Mouse (Mus musculus) kidney, postnatal 10 days (tissue): ENCODE measurements around the gene Stard7.

ENCODE experiments used
- DNase-seq: peaks from one replicate; pipeline ENCODE4 v3.0.0; 2021; ENCODE audit warnings: mixed read lengths

Gene Stard7

DNA sequence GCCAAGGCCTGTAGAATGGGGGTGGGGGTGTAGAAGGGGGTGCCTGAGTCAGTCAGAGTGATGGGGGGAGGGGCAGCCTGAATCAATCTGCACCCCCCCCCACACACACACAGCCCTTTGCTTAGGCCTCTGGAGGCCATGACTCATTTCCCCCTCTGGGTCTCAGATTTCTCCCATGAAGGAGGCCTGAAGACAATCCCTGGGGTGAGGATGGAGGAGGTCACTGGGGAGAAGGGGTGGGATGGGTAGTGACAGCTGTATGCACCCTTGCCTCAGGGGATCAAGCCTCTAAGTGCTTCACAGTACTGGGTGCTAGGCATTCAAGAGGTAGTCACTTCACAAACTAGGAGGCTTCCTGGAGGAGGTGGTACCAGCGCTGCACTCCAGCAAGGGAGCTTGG is 53.6 kb downstream of the Stard7 start:
- no peak for DNase-seq

DNA sequence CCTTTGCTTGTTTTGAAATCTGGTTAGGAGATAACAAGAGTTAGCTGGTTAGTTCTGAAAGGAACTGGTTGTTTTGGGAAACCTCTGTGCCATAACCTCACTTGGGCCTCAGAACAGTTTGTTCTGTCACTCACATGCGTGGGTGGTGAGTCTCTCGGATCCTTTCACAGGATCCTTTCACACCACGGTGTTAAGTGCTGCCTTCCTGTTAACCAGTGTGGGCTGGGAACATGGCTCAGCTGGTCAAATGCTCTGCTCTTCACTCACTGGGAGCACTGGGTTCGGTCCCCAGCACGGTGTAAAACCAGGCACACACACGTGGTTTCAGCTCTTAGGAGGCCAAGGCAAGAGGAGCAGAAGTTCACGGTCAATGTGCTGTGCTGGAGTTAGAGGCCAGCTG is 54.4 kb downstream of the Stard7 start:
- DNase-seq, result no peak

DNA sequence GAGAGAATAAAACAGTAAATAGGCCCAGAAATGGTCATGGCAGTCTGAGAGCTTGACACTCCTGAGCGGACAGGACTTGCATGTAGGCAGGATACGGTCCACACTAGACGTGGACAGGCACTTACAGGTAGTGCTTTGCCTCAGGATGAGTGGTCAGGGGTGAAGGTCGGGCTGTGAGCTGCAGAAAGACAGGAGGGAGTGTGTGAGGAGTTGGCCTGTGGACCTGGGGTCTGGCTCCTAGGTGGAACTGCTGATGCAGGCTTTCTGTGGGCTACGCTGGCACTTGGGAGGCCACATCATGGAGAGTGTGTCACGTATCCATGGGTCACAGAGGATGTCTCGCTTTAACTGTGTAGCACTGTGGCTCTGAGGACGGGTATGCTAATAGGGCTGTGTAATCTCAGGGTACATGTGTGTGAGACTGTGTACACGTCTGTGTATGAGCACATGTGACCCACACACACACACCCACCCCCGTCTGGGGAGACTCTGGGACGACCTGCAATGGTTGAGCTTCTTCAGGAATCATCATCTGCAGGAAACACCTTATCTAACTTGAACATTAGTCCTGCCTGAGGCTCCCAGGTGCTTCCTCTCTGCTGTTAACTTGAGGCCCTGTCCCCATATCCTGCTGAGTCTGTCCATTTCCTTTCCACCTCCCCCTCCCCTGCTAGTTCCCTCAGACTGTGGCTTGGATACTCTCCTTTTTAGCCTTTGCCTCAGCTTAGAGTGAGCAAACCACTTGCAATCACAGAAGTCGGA is 58.3 kb downstream of the Stard7 start:
- DNase-seq, result no peak

DNA sequence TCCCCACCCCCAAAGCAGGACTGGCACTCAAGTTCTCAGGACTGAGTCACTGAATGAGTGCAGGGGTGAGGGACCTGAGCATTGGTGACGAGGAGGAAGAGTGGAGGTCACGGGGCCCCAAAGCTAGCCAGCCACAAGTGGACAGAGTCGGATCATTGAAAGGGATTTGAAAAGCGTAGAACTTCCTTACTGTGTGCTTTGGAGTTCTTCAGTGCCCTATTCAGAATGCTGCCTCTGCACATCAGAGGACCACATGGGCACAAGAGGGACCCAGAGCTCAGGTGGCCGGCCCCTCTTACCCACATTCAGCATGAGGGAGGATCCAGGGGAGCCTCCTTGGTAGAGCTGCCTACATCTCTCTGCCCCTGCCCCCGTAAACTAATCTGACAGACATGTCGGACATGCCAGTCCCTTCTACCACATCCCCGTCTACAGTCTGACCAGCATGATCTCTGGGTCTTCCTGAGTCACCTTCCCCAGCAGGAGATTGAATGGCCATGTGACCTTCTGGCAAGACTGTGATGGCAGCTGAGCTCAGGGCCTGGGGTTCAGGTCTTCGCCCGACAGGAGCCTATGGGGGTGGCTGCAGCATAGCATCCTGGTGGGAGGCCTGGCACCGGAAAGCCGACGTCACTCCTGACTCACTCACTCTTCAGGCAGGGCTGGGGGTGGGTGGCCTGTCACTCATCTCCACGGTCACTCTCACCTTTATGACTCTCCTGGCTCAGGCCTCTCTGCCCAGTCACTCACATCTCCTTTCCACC is 63.0 kb downstream of the Stard7 start:
- no peak for DNase-seq

DNA sequence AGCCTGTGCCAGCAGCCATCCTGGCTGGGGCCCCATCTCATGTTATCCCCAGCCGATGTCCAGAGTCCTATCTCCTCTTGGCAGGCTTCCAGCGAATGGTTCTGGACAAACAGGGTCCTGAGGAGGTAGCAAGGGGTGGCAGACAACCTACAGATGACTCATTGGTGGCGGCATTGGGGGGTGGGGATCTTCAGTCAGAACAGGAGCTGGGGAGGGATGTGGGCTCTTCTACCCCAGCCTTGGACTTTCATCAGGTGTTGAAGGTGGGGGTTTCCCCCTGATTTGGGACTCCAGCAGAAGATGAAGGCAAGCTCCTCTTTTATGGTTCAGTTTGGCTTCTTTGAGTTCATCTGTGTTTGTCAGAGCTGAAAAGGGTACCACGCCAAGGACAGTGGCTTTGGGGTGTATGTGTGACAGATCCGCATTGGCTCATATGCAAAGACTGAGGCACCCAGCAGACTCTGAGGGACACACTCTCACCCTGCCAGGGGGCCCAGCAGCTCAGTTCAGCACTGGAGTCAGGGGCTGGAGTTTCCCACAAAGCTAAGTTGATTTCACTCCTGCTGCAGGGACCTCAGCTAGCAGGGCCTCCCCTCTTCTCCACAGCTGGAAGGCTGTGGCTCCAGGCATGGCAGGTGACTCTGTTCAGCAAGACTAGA is 64.1 kb downstream of the Stard7 start:
- peak; percentile 64 for DNase-seq

DNA sequence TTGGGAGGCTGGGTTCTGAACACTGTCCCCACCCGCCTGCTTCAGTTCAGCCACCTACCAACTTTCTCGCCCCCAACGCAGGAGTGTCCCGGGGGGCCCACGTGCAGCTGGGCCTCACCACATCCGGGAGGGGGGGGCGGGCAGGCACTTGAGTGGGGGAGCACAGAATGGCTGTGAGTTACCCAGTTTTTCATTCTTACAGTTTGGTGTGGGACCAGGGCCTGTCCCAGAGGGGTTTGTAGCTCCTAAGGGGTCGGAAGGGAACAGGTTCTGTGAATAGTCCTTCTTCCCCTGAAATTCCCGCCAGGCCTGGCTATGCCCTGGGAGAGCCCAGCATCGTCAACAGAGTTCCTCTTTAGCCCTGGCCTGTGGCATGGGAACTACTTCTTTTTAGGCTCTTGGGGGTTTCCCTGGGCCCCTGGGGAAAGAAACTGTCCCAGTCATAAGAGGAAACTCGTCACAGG is 65.1 kb downstream of the Stard7 start:
- DNase-seq, result no peak

DNA sequence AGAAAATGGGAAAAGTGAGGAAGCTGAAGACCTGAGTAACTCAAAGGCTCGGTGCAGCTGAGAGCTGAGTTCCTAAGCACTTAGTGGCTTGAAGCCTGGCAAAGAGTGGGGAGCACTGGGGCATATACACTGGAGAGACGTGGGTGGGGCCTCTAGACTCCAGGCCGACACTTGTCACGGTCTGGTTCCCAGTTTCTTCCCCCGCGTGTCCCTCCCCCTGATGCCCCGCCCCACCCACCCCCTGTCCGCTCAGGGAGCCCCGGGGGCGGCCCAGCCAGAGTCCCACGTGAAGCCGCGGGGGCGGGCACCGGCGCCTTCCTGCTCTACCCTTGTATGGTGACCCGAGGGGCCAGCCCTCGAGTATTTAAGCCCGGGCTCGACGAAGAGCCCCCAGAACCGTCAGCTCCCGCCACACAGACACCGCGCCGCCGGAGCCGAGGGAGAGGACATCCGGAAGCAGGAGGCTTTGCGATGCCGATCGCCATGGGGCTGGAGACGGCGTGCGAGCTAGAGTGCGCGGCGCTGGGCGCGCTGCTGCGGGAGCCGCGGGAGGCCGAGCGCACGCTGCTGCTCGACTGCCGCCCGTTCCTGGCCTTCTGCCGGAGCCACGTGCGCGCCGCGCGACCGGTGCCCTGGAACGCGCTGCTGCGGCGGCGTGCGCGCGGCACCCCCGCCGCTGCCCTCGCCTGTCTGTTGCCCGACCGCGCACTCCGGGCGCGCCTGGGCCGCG is 65.9 kb downstream of the Stard7 start, which contains the start of gene Dusp2:
Gene Dusp2, plus strand, starts transcription at position 393 of the 730 bp plus-strand sequence.
- DNase-seq, result peak; percentile 90

DNA sequence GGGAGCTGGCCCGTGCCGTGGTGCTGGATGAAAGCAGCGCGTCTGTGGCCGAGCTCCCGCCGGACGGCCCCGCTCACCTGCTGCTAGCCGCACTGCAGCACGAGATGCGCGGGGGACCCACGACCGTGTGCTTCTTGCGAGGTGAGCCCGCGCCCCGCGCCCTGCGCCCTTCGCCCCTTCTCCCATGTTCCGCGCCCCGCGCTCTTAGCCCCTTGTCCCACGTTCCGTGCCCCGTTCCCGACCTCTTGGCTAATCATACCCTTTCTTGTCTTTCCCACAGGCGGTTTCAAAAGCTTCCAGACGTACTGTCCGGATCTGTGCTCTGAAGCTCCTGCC is 66.4 kb downstream of the Stard7 start:
- no peak for DNase-seq

DNA sequence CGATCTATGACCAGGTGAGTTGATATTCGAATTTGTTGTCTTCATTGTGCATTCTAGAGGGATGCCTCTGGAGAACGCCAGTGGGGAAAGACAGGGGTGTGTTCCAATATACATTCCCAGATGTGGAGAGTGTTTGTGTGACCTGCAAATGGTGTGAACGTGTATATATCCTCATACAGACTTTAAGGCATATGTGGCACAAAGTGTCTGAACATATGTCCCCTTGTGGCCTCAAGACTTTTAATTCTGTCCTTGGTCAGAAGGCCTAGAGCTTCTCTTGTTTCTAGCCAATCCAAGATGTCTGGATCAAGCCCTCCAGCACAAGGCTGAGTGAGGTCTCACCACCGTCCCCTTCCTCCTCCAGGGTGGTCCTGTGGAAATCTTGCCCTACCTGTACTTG is 66.9 kb downstream of the Stard7 start:
- no peak for DNase-seq

DNA sequence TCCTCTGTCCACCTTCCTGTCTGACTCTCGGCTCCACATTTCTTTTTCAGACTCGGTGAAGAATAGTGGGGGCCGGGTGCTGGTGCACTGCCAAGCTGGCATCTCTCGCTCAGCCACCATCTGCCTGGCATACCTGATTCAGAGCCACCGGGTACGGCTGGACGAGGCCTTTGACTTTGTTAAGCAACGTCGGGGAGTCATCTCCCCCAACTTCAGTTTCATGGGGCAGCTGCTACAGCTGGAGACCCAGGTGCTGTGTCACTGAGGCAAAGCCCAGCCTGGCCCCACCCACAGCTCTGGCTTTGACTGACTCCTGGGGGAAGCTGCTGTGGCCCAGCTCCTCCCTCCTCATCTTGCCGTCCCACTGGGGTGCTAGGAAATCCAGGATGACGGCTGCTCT is 67.5 kb downstream of the Stard7 start:
- DNase-seq, result no peak

DNA sequence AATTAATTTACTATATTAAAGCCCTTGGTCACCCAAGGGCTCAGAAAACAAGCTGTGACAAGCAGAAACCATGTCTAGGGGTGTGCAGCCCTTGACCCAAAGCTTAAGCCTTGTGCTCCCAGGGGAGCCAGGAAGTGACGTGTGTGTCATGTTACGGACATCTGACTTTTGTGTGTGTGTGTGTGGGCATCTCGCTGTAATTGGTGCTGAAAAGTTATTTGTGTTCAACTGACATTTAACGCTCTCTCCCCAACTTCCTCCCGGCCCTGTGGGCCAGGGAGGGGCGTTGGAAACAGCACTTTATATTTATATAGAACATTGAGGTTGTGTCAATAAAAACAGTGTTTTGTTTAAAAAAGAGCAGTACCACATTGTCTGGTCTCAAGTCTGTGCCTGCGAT is 68.0 kb downstream of the Stard7 start:
- DNase-seq, result no peak

DNA sequence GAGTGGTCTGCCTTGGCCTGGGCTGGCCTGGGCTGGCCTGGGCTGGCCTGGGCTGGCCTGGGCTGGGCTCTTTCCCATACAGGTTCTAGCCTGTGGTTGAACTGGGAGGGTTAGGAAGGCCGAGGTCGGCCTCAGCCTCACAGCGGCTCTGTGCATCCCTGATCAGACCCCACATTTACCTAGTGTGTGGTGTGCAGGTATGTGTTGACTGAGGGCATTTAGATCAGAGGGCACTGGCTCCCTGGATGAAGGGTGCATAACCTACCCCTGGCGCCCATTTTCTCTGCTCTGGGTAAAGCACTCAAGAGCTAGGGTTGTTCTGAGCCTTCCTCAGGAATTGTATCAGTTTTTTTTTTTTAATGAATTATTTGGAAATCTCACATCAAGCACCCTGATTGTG is 68.4 kb downstream of the Stard7 start, which contains the start of gene Astl:
Gene Astl, plus strand, starts transcription at position 224 of the 400 bp plus-strand sequence.
- DNase-seq, result no peak

DNA sequence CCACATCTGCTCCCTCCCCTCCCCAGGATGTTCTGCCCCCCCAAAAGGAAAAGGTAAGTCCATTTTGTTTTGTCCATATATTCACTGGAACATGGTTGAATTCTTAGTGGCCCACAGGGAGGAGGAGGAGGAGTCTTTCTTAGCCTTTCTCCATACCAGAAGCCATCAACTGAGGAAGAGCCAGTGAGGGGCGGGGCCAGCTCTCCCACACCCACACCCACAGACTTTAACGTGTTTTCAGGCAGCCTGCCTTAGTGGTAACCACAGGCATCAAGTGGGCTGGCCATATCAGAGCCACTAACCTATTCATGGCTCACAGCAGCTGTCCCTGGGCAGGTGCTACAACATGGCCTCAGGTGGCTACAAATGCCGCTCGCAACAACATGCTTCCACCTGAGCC is 68.8 kb downstream of the Stard7 start:
- DNase-seq, result no peak

DNA sequence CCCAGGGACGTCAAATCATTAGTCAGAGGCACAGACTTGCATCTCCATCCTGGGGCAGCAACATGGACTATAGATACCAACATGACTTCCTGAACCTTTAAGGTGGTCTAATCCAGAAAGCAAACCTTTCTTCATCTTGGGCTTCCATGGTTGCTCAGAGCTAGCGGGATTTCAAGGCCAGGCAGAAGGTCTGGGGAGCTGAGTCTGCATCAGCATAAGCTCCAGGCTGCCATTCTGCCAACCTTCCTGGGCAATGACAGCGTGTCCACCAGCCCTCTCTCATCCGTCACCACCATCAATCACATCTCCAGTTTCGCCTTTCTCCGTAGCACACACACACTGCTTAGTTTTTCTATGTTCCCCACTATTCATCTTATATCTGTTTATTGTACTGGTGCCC is 69.2 kb downstream of the Stard7 start:
- no peak for DNase-seq

DNA sequence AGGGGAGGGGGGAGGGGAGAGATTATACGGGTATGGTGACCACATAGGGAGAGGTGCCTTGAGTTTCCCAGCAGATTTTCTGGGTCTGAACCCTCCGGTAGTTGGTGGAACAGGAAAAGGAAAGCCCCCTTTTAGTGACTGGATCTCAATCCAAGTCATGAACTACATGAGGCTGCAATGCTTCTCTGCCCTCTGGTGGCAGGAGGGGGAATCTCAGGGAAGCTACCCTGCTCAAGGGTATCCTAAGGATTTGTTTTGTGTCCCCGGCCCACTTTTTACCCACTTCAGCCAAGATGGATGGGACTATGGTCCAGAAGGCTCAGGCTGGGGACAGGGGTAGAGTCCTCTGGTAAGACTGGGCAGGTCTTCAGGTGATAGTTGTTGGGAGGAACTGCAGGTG is 71.1 kb downstream of the Stard7 start:
- DNase-seq, result peak; percentile 84

DNA sequence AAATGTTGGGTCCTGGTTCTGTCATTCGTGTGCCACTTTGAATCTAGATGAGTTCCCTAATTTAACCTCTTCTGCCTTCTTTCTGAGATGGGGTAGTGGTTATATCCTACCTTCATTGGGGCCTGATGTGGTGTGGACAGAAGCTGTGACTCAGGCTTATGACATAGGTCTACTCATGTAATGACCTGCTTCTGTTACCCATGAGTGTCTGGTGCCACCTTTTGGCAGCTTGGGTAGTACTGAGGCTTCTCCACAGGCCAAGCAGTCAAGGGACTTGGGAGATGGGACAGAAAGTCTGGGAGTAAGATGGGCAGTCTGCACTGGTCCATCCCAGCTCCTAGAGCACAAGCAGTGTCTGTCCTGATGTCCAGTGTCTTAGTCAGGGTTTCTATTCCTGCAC is 76.3 kb downstream of the Stard7 start:
- DNase-seq, result peak; percentile 40

DNA sequence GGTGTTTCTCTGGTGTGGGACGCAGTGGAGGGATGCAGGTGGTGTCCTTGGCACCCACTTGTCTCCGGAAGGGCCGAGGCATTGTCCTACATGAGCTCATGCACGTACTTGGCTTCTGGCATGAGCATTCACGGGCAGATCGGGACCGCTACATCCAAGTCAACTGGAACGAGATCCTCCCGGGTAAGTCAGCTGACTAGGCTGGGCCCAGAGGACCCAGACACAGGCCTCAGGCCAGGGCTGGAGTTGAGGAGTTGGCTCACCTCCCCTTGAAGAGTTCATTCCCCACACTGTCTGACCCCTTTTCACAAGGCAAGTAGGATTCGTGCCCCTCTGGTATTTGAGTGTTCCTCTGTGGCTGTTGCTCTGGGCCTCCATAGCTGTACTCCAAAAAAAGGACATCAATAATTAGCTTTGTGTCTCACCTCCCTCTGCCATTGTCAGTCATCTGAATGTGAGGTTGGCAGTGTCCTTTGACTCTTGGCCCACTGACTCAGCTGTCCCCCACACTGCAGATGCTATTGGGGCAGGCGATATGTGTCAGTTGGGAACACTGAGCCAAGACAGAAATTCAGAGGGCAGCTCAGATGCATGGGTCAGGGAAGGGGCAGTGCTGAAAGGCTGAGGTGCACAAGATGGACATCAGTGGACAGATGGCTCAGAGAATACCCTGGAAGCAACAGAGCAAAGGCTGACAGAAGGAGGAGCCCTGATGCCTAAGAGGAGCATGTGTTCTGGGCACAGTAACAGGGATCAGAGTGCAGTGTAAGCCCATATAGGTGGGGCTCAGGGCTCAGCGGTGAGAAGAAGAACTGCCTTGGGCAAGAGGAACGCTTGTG is 77.3 kb downstream of the Stard7 start:
- DNase-seq, result no peak
